Mouse (Mus musculus): Measurements from ENCODE around the gene Iqsec3. TPM values are rescaled to one million over a fixed set of nuclear protein-coding genes. Genes with fewer than 3 reads are reported as not detected.

Gene Iqsec3
- polyA plus RNA-seq, 1 experiment from 2014 or later = not detected

GRCm38 (mm10) chr6:121498819-121499535, 25.5 kb upstream of the Iqsec3 start:
- H3K4me2 ChIP-seq = no peak overlapping the region
- no peaks in the 10 kb centered on the region for H3K9me3 ChIP-seq (replicated peaks)
- peaks cover 10% of the 10 kb centered on the region; the same call in 1 of the 2 replicates for H3K27me3 ChIP-seq (replicated peaks)
- H3K36me3 ChIP-seq = no peaks in the 10 kb centered on the region
- no peak overlapping the region for H3K4me3 ChIP-seq
- no peak overlapping the region for H3K27ac ChIP-seq (ENCODE audit: poor library complexity, severe bottlenecking)
- H3K4me1 ChIP-seq (replicated peaks) = no peaks in the 10 kb centered on the region
- no peak overlapping the region for H3K9ac ChIP-seq
- ATAC-seq (ENCODE audit: insufficient number of reproducible peaks, low FRiP score) = no peak
- 17% methylated on average over 9 of the region's 9 CpGs for WGBS

- no peaks in the 10 kb centered on the region for H3K36me3 ChIP-seq
- H3K4me3 ChIP-seq = no peak overlapping the region
- H3K27ac ChIP-seq (ENCODE audit: poor library complexity, severe bottlenecking) = no peak overlapping the region
- ATAC-seq (ENCODE audit: insufficient number of reproducible peaks, low FRiP score) = no peak
- H3K9ac ChIP-seq = no peak overlapping the region
- no peaks in the 10 kb centered on the region for H3K9me3 ChIP-seq (replicated peaks)
- H3K27me3 ChIP-seq (replicated peaks) = peaks cover 11% of the 10 kb centered on the region; the same call in 1 of the 2 replicates
- no peak overlapping the region for H3K4me2 ChIP-seq
- WGBS = 48% methylated on average over 7 of the region's 7 CpGs
- H3K4me1 ChIP-seq (replicated peaks) = no peaks in the 10 kb centered on the region
Measured at GRCm38 (mm10) chr6:121495606-121496005, 22.1 kb upstream of the Iqsec3 start.

GRCm38 (mm10) chr6:121495026-121495425, 21.5 kb upstream of the Iqsec3 start:
- no peak overlapping the region for H3K4me3 ChIP-seq
- no peak for ATAC-seq (ENCODE audit: insufficient number of reproducible peaks, low FRiP score)
- no peaks in the 10 kb centered on the region for H3K9me3 ChIP-seq (replicated peaks)
- H3K4me2 ChIP-seq = no peak overlapping the region
- 90% methylated on average over 1 of the region's 1 CpGs for WGBS
- H3K4me1 ChIP-seq (replicated peaks) = no peaks in the 10 kb centered on the region
- H3K27ac ChIP-seq (ENCODE audit: poor library complexity, severe bottlenecking) = no peak overlapping the region
- peaks cover 11% of the 10 kb centered on the region; the same call in 1 of the 2 replicates for H3K27me3 ChIP-seq (replicated peaks)
- H3K9ac ChIP-seq = no peak overlapping the region
- H3K36me3 ChIP-seq = no peaks in the 10 kb centered on the region

- Histone ChIP-seq H3K4me3 (no peak overlapping the region), H3K27me3 (replicated peaks) (peaks cover 11% of the 10 kb centered on the region; the same call in 1 of the 2 replicates), H3K9me3 (replicated peaks) (no peaks in the 10 kb centered on the region), H3K4me1 (replicated peaks) (no peaks in the 10 kb centered on the region), H3K9ac (no peak overlapping the region), H3K27ac (ENCODE audit: poor library complexity, severe bottlenecking) (no peak overlapping the region), H3K36me3 (no peaks in the 10 kb centered on the region), H3K4me2 (no peak overlapping the region)
- 62% methylated on average over 4 of the region's 4 CpGs for WGBS
- ATAC-seq (ENCODE audit: insufficient number of reproducible peaks, low FRiP score) = no peak
Measured at GRCm38 (mm10) chr6:121494319-121494718, 20.8 kb upstream of the Iqsec3 start.

- ATAC-seq (ENCODE audit: insufficient number of reproducible peaks, low FRiP score) = no peak
- no peak overlapping the region for H3K27ac ChIP-seq (ENCODE audit: poor library complexity, severe bottlenecking)
- 83% methylated on average over 5 of the region's 5 CpGs for WGBS
Measured at GRCm38 (mm10) chr6:121491339-121491738, 17.9 kb upstream of the Iqsec3 start.

GRCm38 (mm10) chr6:121472273-121472672, 1.2 kb downstream of the Iqsec3 start:
- ATAC-seq (ENCODE audit: insufficient number of reproducible peaks, low FRiP score) = no peak
- Histone ChIP-seq H3K27ac (ENCODE audit: poor library complexity, severe bottlenecking) (no peak overlapping the region), H3K4me2 (no peak overlapping the region), H3K9ac (no peak overlapping the region), H3K36me3 (no peaks in the 10 kb centered on the region), H3K4me1 (replicated peaks) (peaks cover 8% of the 10 kb centered on the region), H3K4me3 (no peak overlapping the region), H3K9me3 (replicated peaks) (no peaks in the 10 kb centered on the region), H3K27me3 (replicated peaks) (peaks cover 62% of the 10 kb centered on the region)
- 27% methylated on average over 5 of the region's 5 CpGs for WGBS

More at GRCm38 (mm10) chr6:121491339-121491738, 17.9 kb upstream of the Iqsec3 start:
- no peak overlapping the region for H3K4me3 ChIP-seq
- H3K9ac ChIP-seq = no peak overlapping the region
- H3K36me3 ChIP-seq = no peaks in the 10 kb centered on the region
- H3K4me2 ChIP-seq = no peak overlapping the region
- H3K4me1 ChIP-seq (replicated peaks) = no peaks in the 10 kb centered on the region
- no peaks in the 10 kb centered on the region for H3K9me3 ChIP-seq (replicated peaks)
- H3K27me3 ChIP-seq (replicated peaks) = peaks cover 11% of the 10 kb centered on the region; the same call in 1 of the 2 replicates

GRCm38 (mm10) chr6:121468235-121468634, 5.2 kb downstream of the Iqsec3 start:
- peaks cover 61% of the 10 kb centered on the region for H3K27me3 ChIP-seq (replicated peaks)
- ATAC-seq (ENCODE audit: insufficient number of reproducible peaks, low FRiP score) = no peak
- no peak overlapping the region for H3K27ac ChIP-seq (ENCODE audit: poor library complexity, severe bottlenecking)
- no peaks in the 10 kb centered on the region; the same call in 1 of the 2 replicates for H3K4me1 ChIP-seq (replicated peaks)
- H3K36me3 ChIP-seq = no peaks in the 10 kb centered on the region
- H3K4me3 ChIP-seq = no peak overlapping the region
- H3K9ac ChIP-seq = no peak overlapping the region
- no peaks in the 10 kb centered on the region for H3K9me3 ChIP-seq (replicated peaks)
- no peak overlapping the region for H3K4me2 ChIP-seq

- Histone ChIP-seq H3K9ac (no peak overlapping the region), H3K36me3 (no peaks in the 10 kb centered on the region), H3K27ac (ENCODE audit: poor library complexity, severe bottlenecking) (no peak overlapping the region), H3K4me3 (0 out of 2 replicates have a peak overlapping the region, but pooled peaks have one; percentile 1), H3K4me2 (peak overlapping the region; percentile 49), H3K9me3 (replicated peaks) (no peaks in the 10 kb centered on the region), H3K27me3 (replicated peaks) (peaks cover 59% of the 10 kb centered on the region), H3K4me1 (replicated peaks) (peaks cover 5% of the 10 kb centered on the region)
- 0 out of 2 replicates have a peak, but pooled peaks have one; percentile 11 for ATAC-seq (ENCODE audit: insufficient number of reproducible peaks, low FRiP score)
- WGBS = 3% methylated on average over 25 of the region's 28 CpGs
Measured at GRCm38 (mm10) chr6:121462628-121463340, 10.7 kb downstream of the Iqsec3 start.

GRCm38 (mm10) chr6:121457381-121457780, 16.1 kb downstream of the Iqsec3 start:
- ATAC-seq (ENCODE audit: insufficient number of reproducible peaks, low FRiP score) = no peak
- Histone ChIP-seq H3K4me3 (no peak overlapping the region), H3K4me1 (replicated peaks) (no peaks in the 10 kb centered on the region), H3K27me3 (replicated peaks) (peaks cover 50% of the 10 kb centered on the region), H3K27ac (ENCODE audit: poor library complexity, severe bottlenecking) (no peak overlapping the region), H3K9me3 (replicated peaks) (no peaks in the 10 kb centered on the region), H3K4me2 (no peak overlapping the region), H3K9ac (no peak overlapping the region), H3K36me3 (no peaks in the 10 kb centered on the region)
- 51% methylated on average over 8 of the region's 8 CpGs for WGBS

GRCm38 (mm10) chr6:121456651-121457050, 16.8 kb downstream of the Iqsec3 start:
- Histone ChIP-seq H3K36me3 (no peaks in the 10 kb centered on the region), H3K4me2 (no peak overlapping the region), H3K27me3 (replicated peaks) (peaks cover 43% of the 10 kb centered on the region), H3K4me1 (replicated peaks) (no peaks in the 10 kb centered on the region), H3K4me3 (no peak overlapping the region), H3K27ac (ENCODE audit: poor library complexity, severe bottlenecking) (no peak overlapping the region), H3K9me3 (replicated peaks) (no peaks in the 10 kb centered on the region), H3K9ac (no peak overlapping the region)
- 66% methylated on average over 3 of the region's 3 CpGs for WGBS
- ATAC-seq (ENCODE audit: insufficient number of reproducible peaks, low FRiP score) = no peak
